Mouse (Mus musculus) lung, adult 18-20 months (tissue): ENCODE measurements around the gene Txn2.

ENCODE experiments used
- DNase-seq, 2 experiments: peaks; one replicate each; pipeline ENCODE4 v3.0.0; 2022; ENCODE audit warnings: mixed read lengths in 2 of 2

Txn2 gene

DNA sequence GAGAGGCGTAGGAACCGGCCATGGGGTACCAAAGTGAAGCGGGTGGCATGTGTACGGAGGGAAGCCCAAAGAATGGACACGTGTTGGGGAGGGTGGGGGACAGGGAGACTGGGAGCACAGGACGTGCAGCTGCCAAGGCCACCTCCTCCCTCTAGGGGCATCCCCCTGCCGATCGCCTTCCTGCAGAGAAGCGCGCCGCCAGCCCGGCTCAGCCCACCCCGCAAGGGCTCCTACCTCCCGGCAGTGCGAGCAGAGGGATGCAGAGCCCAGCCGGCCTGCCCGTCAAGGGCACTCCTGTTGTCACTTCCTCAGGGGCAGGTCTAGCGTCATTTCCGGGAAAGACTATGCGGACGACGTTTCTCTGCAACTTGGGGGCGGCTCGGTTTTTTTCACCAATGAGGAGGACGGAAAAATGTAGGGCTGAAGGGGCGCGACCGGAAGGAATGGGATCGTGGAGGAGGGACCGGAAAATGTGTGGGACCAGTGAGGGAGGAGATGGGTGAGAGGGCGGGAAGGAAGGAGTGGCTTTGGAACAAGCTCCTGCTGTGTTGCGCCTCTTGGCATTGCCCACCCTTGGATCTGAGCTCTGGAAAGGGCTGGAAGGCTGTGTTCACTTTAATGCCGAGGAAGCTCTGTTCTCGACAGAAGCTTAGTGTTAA is at the start of gene Txn2:
Gene Txn2 (minus strand): TSS at position 334 of the 659 bp plus-strand sequence.
- peak; percentile 99 for DNase-seq

DNA sequence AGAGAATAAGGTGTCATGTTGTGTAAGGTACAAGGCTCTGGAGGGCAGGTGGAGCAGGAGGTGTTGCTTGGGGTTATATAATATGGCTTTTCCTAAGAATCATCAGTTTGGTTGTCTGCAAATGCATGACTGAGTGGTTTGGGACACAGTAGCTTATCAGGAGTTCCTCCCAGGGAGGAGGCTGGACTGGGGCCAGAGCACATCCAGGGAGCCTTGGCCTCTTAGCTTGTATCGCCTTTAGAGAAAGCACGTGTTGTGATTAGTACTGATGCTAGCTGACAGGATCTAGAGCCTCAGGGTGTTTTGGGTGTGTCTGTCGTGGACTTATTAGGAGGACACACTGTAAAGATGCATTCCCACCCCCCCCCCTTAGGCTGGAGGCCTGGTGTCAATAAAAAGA is 48.9 kb upstream of the Txn2 start:
- DNase-seq = no peak

DNA sequence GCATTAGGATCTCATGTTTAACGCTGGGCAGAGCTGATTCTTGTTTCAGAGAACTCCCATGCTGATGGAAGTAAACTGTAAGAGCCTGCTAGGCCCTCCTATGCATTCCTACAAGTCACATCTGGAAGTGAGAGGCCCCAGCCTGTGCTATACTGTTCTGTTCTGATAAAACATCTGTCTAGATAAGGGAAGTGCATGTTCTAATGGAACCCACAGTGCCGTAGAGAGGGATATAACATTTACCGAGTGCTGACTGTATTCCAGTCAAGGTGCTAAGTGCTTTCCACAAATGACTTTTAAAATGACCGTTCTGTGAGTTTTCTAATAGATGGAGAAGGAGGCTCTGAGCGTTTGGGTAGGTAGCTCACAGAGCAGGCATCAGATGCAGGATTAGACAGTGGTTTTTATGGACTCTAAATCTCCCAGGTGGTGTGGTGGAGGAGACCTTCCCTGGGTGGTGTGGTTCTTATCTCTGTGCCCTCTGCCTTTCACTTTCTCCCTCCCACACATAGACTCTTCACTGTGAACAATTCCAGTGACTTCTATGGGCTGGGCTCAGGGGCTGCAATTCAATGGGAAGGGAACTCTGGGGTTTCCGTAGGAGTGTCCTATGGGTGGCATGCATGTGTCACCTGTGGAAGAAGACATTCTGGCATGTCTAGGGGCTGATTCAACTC is 45.5 kb upstream of the Txn2 start:
- DNase-seq = no peak

DNA sequence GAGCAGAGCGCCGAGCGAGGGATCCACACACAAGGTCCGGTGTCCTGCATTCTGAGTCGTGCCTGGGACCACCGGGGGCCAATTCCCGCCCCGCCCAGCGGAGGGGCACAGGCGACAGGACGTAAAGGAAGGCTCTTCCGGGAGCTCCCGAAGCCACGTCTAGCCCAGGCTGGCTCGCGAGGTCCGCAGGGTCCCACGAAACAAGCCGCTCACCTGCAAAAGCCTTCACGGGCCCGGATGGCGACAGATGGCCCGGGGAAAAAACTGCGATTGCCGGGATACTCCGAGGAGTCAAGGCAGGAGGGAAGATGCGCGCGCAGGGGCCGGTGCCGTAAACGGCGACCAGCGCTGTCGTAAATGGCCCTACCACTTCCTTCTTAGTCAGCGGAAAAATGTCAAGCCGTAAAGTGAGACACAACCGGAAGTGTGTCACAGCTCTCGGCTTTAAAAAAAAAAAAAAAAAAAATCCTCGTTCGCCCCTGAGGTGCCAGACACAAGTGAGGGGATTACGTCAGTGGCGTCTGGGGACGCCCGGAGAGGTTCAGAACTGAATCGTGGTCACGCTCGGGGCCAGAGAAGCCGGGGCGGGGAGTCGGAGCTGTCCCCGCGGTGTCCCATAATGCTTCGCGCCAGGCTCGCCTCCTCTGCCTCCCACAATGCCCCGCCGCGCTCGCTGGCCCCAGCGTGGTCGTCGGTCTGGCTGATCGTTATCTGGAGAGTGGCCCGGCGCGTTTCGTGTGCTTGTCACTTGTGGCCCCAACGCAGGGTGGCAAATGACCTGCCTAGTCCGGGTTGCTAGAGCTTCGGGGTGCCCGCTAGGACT is 41.9 kb upstream of the Txn2 start, which contains the start of gene Eif3d:
Gene Eif3d (minus strand): TSS at position 344 of the 823 bp plus-strand sequence.
- peak; percentile 95 to 97 for DNase-seq

DNA sequence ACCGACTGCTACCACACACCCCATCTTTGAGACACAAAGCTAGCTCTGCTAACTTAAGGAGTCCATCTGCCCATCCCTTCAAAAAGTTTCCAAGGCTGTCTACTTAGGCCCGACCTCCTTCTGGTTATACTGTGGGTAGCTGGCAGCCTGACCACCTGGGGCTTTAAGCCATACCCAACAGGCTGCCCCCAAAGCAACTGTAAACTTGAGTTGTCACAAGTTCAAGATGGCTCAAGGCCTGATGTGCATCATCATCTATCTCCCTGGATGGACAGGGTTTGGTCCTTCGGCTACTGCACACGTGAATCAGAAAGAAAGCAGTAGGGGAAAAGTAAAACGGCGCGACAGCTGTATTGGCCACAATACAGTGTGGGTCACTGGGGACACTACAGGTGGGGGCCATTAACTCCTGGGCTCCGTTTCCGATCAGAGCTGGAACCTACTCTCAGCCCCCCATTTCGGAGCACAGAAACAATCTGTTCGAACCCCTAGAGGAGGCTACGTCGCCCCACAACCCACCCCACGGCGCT is 41.2 kb upstream of the Txn2 start:
- DNase-seq = no peak

DNA sequence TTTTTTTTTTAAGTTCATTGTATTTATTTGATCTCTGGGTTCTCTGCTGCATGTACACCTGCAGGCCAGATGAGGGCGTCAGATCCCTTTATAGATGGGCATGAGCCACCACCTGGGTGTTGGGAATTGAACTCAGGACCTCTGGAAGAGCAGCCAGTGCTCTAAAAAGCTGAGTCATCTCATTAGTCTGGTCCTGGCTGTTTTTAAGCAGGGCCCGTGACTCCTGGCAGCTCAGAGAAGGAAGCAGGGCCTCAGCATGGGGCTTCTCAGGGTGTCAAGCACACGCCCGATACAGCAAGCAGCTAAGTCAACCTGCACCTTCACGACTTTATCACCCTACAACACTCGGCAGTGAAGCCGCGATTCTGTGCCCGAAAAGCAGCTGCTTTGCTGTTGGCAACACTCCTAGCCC is 36.3 kb upstream of the Txn2 start:
- DNase-seq = no peak

DNA sequence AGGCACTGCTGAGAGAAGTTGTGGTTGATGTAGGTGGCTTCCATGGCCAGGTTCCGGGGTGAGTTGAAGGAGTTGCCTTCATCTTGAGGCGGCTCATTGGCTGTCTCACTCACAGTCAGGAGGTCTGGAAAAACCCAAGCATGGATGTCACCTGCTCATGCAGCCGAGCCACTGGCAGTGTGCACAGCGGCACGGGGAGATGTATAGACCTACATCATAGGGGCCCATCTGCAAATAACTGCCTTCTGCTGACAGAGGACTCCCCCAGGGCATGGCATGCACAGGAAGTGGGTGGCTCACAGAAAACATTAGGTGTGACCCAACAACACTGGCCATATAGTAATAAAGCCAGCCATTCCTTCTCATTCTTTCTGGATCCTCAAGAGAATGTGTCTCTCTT is 33.6 kb upstream of the Txn2 start:
- DNase-seq = no peak

DNA sequence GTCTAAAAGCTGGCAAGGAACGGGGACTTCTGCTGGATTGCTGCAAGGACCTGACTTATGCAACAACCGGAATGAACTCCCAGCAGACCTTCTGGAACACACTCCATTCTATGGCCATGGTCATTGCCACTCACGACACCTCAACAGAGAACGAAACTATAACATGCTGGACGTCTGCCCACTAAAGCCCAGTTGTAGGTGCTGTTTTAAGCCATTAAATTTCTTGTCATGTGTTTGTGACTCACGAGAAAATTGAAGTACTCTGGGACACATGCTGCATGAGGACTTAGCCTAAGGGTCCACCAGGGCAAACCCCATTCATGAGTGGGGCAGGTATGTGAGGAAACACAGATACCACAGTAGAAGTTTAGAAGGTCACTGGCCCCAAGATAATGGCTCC is 31.9 kb upstream of the Txn2 start:
- no peak for DNase-seq

DNA sequence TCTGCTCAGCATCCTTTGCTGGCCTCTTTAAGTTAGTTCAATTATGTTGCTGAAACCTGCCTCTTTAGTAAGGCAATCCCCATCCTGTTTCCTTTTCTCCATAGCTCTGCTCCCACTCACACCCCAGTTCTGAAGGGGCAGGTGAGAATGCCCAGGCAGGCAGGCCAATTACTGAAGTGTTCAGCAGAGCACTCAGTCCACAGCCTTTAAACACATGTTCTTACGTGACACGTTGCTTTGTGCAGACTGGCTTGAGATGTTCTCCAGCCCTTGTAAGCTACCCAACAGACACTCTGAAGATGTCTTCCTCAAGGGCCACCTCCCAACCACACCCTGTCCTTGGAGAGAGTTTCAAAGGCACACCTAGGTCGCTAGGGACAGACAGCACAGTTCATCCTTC is 29.3 kb upstream of the Txn2 start:
- no peak for DNase-seq

DNA sequence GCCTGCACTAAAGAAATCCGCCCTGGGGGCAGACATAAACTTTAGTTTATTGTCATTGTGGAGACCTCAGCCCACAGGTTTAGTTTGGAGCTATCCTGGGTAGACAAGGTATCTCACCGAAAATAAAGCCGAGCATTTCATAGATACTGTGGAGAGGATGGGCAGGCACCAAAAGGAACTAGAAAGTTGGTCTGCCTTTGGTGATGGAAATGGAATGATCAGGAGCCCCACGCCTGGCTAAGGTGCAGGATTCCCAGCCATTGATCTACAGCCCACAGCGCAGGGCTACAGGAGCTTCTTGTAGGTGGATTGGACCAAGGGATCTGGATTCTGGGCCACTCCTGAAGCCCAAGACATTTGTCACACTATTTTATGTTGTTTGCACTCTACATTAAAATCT is 28.8 kb upstream of the Txn2 start:
- no peak for DNase-seq

DNA sequence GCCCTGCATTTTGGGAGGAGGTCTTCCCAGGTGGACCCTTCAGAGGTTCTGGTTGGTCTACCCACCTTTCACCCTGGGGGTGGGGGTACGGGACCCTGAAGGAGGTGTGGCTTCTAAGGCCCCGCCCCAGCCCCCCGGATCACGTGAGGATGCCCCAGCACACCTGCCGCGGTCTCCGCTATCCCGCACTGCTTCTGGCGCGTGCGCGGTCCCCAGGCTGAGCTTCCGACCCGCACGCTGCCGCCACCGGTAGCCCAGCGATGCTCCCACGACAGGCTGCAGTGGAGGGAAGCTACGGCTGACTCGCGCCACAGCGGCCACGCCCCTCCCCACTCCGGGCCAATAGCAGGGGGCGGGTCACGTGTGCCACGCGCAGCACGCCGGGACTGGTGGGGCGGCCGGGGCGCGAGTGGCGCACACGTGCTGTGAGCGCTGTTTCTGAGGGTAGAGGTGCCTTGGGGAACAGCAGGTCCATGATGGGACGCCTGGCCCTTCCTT is 27.6 kb upstream of the Txn2 start, which contains the start of gene Foxred2:
Gene Foxred2 (minus strand): TSS at position 319 of the 498 bp plus-strand sequence.
- peak; percentile 78 to 82 for DNase-seq

DNA sequence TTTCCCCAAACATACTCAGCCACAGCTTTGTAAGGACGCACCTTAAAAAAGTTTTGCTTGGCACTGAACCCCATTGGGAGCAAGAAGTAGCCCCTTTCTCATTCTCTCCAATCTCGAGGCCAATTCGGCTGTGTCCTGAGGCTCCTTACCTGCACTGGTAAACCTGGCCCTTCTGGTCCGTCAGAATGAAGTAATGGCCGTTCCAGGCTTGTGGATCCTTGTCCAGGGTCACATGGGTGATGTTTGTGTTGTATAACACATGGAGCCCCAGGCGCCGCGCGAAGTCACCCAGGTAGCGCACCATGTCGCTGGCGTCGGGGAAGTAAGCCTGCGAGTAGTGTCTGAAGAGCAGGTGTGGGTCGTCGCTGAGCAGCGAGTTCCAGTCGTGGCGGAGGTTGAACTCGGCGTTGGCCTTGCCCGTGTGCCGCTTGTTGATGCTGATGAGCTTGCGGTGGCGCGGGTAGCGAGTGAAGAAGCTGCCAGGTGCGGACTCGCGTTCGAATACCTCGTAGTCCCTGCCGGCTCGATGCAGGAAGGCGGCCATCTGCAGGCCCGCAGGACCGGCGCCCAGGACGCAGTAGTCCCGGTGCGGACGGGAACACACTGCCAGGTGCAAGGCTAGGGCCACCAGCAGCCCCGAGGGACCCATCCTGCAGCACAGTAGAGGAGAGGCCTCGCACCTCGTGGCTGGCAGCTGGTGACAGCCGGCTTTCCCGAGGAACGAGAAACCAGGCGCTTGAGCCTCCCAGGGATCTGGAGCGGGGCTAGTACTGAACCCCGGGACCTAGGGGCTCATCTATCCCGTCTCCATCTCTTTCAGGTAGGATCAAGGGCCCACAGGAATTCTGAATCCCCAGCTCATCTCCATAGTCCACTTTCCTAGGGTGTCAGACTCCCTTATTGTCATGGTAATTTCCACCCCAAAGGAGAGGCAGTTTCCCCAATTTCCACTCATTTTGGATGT is 26.9 kb upstream of the Txn2 start:
- no peak for DNase-seq

DNA sequence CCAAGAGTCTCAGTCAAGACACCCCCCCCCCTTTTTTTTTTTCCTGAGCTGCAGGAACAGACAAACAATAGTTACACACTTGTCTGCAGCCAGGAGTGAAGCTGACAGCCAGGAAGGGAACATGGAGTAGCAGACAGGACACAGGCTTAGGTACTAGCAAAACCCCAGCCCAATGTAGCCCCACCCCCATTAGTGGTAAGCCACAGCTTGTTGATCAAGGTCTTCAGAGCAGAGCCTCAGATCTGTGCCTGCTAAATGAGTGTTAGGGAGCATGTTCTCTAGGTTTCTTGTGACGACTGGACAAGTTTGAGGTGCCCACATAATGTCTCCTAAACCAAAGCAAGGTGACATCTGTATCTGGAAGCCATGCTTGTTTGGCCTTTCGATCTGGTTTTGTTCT is 25.6 kb upstream of the Txn2 start:
- no peak for DNase-seq

DNA sequence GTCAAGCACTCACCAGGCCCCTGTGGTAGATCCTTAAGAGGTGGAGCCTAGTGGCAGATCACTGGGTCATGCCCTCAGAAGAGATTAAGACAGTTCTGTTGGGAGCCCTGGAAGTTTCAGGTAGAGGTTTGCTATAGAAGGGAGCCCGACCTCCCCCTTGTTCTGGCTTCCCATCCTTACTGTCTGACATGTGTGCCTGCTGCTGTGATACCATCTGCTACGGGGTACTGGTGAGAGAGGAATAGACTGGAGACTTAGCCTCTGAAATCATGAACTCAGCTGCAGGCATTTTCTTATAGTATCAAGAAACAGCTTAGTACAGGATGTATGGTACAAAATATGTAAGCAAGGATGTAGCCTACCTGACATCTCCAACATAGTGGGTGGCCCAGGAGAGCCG is 24.1 kb upstream of the Txn2 start:
- no peak for DNase-seq

DNA sequence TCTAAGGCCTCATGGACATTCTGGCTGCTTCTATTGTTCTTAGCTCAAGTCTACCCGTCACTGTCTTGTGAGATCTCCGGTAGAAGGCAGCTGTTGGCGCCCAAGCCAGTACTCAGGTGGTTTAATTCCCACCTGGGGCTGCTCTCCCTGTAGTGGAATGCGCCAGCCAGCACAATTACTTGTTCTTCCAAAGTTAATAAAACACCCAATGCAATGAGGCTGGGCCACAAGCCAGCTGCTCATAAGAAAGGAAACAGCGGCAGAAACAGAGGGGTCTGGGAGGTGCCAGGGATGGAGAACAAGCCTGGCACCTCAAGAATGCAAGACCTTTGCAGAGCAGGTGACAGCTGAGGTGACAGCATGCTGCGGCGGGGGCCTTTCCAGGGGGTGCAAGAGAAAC is 20.3 kb upstream of the Txn2 start:
- DNase-seq = no peak

DNA sequence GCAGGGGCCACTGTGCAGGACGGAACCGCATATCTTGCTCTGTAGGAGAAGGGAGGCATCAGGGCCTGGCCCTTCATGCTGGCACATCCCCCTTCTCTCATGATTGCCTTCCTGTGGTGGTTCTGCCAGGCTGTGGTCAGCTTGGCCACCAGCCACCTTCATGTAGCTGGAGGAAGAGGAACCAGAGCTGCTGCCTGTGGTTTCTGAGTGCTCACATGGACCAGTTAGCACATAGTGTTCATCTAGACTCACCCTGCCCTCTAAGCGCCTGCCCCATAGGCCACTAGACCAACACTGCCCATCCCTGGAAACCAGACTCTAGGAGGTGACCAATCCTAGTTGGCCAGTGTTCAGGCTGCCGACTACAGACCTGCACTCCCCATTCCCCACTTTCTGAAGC is 16.9 kb upstream of the Txn2 start:
- DNase-seq = peak; percentile 79 to 84

DNA sequence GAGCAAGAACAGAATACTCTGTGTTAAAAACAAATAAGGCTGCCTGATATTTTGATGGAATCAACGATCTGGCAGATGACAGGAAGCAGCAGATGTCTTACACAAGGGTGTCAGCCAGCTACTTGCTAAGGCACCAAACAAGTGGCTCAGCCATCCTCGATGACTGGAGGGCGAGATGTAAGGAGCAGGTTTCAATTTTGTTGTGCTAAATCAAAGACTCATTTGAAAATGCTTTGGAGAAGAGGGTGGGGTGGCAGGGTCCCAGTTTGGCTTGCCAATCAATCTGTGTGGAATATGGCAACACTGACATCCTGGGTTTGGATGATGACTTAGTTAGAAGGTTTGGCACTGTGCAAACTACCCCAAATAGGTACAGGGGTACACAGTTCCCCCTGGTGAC is 12.8 kb upstream of the Txn2 start:
- no peak for DNase-seq

DNA sequence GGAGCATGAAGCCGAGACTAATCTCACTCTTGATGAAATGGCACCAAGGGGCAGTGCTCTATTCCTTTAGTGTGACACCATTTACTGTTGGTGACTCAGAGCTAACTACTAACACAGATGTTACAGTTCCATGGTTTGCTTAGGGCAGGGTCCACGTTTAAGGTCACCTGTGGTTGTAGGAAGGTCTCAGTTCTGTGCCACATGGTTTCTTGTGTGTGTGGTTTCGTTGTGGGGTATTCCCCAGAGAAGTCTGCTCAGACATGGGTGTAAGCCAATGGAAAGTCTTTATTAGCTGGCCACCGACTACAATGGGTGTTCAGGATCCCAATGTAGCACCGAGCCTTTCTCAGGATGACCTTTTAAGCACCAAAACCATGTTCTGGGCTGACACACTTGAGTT is 9.7 kb upstream of the Txn2 start:
- no peak for DNase-seq

DNA sequence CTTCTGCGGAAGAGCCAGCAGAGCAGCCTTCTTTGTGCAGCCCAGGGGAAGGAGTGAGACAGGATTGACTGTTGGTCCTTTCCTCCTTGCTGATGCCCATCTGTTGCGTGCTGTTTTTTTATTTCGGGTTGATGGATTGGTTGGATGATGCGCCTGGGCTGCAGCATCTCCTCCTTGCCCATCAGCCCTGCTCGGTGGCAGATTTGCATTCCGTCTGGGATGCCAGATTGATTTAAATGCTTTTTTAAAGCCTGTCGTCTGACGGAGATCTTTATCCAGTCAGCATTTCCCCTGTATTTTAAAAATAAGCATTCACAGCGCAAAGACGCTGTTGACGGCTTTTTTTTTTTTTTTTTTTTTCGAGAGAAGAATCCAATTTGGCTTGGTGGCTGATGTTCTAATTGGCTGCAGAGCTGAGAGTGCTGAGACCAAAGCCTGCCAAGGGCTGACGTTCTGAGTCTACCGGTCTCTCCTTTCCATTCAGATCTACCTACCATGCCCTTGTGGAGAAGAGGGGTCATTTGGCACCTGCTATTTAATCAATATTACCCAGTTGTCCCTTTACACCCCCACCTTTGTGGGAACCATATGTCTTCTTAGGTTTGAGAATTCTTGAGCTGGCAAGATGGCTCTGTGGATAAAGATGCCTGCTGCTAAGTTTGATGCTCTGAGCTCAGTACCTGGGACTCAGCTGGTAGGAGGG is 7.0 kb upstream of the Txn2 start:
- DNase-seq = no peak

DNA sequence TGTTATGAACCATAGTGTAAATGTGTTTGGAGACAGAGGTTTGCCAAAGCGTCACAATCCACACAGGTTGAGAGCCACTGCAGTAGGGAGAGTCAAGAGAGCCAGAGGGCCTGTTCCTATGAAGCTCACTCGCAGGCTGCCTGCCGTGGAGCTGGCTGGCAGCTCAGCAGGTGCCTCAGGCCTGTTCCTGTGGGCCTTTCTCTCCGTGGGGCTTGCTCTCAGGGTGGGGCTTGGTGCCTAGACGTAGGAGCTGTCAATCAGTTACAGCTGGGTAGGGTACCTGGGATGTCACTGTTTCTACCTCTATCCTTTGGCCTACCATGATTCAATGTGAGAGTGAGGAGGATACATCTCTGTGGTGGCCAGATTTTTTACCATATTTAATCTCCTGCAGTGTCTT is 6.2 kb upstream of the Txn2 start:
- no peak for DNase-seq

DNA sequence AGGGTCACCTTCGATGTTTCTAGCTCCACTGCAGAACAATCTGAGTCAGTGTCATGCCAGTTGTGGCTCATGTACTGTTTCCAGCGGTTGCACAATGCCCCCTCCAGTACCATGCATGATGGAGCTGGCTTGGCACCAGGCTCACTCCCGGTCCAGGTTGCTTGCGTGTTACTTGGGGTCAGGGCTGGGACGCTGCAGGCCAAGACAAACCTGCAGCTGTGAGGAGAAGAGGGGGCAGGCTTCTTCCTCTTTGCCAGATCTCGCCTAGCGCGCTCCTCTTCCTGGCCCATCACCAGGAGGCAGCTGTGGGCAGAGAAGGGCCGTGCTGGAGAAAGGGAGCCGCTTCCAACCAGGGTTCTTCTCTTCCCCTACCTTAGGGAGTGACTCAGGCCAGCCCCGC is 5.5 kb upstream of the Txn2 start:
- no peak for DNase-seq
